Mouse (Mus musculus): Measurements from ENCODE around the gene Gcgr. TPM values are rescaled to one million over a fixed set of nuclear protein-coding genes. Genes with fewer than 3 reads are reported as not detected.
"Not testable (repeated sequence)": the region's sequence is repeated elsewhere in the genome, so short reads cannot be mapped to it uniquely, and the experiment has no call there.

Gcgr gene
- polyA plus RNA-seq, 1 experiment from 2014 or later, result 2.0 TPM

DNA sequence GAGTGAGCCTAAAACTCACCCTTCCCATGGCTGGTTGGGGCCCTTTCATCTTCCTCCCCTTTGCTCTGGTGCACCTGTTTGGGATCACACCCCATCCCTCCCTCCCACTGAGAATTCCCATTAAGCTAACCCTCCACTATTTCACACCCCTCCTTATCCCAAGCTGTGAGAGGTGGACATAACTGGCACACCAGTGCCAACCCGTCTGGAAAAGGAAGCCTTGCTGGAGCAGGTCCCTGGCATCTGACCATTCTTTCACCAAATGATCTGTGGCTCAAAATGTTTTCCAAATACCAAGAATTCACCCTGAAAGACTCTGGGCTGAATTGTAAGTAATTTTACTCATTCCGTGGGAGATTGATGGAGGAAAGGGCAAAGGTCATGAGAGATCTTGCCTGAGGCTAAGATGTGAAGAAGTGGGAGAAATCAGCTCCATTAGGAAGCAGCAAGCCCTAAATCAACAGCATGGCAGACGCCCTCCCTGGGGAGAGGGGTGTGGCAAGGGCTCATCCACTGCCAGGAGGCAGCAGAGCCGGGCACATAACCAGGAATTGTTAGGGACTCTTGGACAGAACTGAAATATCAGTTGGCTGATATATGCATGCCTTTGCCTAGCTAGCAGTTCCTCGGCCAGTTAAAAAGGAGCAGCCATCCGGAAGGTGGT lies 17.6 kb upstream of the Gcgr start:
- Histone ChIP-seq H3K27me3 (ENCODE audit: control insufficient read depth, insufficient read depth, low read length) (no peaks in the 10 kb centered on the region), H3K27ac (ENCODE audit: low read depth, low read length) (no peak overlapping the region), H3K4me3 (ENCODE audit: low read length) (no peak overlapping the region), H3K4me2 (replicated peaks; ENCODE audit: low read depth, low read length) (no peak overlapping the region), H3K4me1 (ENCODE audit: control insufficient read depth, insufficient read depth, low read length) (peaks cover 10% of the 10 kb centered on the region), H3K36me3 (ENCODE audit: control insufficient read depth, insufficient read depth, low read length) (no peaks in the 10 kb centered on the region), H3K9me3 (ENCODE audit: control insufficient read depth, low read length) (no peaks in the 10 kb centered on the region), H3K9ac (ENCODE audit: low read depth, low read length) (no peak overlapping the region)
- no peak for ATAC-seq (ENCODE audit: low FRiP score, low TSS enrichment)
- WGBS, result 23% methylated on average over 6 of the region's 6 CpGs

GRCm38 (mm10) chr11:120514262-120514661 lies 16.2 kb upstream of the Gcgr start:
- not testable (repeated sequence) for ATAC-seq (ENCODE audit: low FRiP score, low TSS enrichment); H3K9me3 ChIP-seq (ENCODE audit: control insufficient read depth, low read length)
- WGBS, result 85% methylated on average over 2 of the region's 2 CpGs

DNA sequence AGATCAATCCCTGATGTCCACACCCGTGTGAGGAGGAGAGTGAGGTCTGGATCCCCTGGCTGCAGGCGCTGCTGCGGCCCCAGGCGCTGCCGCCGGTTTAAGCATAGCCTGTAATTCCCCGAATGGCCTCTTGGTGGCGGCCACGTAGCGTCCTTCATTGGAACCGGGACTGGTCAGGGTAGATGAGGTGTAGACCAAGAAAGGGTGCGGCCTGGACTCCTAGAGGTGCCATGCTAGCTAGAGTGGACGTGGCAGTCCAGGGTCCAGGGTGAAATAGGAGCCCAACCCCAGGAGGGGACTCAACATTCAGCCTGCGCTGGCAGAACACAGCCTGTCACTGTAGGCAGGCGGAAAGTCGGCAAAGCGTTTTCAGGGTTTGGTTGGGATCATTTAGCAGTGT lies 14.9 kb upstream of the Gcgr start:
- peak; percentile 78 for ATAC-seq (ENCODE audit: low FRiP score, low TSS enrichment)
- 18% methylated on average over 17 of the region's 17 CpGs for WGBS
- Histone ChIP-seq H3K36me3 (ENCODE audit: control insufficient read depth, insufficient read depth, low read length) (no peaks in the 10 kb centered on the region), H3K27me3 (ENCODE audit: control insufficient read depth, insufficient read depth, low read length) (no peaks in the 10 kb centered on the region), H3K9me3 (ENCODE audit: control insufficient read depth, low read length) (no peaks in the 10 kb centered on the region), H3K27ac (ENCODE audit: low read depth, low read length) (no peak overlapping the region), H3K4me2 (replicated peaks; ENCODE audit: low read depth, low read length) (no peak overlapping the region), H3K4me3 (ENCODE audit: low read length) (no peak overlapping the region), H3K9ac (ENCODE audit: low read depth, low read length) (no peak overlapping the region), H3K4me1 (ENCODE audit: control insufficient read depth, insufficient read depth, low read length) (peaks cover 4% of the 10 kb centered on the region; the same call in 1 of the 2 replicates)

More at GRCm38 (mm10) chr11:120514262-120514661, 16.2 kb upstream of the Gcgr start:
- H3K4me2 ChIP-seq (replicated peaks; ENCODE audit: low read depth, low read length); H3K27ac ChIP-seq (ENCODE audit: low read depth, low read length); H3K9ac ChIP-seq (ENCODE audit: low read depth, low read length); H3K36me3 ChIP-seq (ENCODE audit: control insufficient read depth, insufficient read depth, low read length); H3K4me1 ChIP-seq (ENCODE audit: control insufficient read depth, insufficient read depth, low read length); H3K27me3 ChIP-seq (ENCODE audit: control insufficient read depth, insufficient read depth, low read length); H3K4me3 ChIP-seq (ENCODE audit: low read length): not testable (repeated sequence)

GRCm38 (mm10) chr11:120517147-120517546 lies 13.4 kb upstream of the Gcgr start:
- H3K4me3 ChIP-seq (ENCODE audit: low read length), result no peak overlapping the region
- no peak overlapping the region for H3K4me2 ChIP-seq (replicated peaks; ENCODE audit: low read depth, low read length)
- no peak for ATAC-seq (ENCODE audit: low FRiP score, low TSS enrichment)
- no peaks in the 10 kb centered on the region for H3K27me3 ChIP-seq (ENCODE audit: control insufficient read depth, insufficient read depth, low read length)
- H3K36me3 ChIP-seq (ENCODE audit: control insufficient read depth, insufficient read depth, low read length), result no peaks in the 10 kb centered on the region
- 85% methylated on average over 4 of the region's 4 CpGs for WGBS
- H3K4me1 ChIP-seq (ENCODE audit: control insufficient read depth, insufficient read depth, low read length), result no peaks in the 10 kb centered on the region
- no peak overlapping the region for H3K27ac ChIP-seq (ENCODE audit: low read depth, low read length)
- no peak overlapping the region for H3K9ac ChIP-seq (ENCODE audit: low read depth, low read length)
- H3K9me3 ChIP-seq (ENCODE audit: control insufficient read depth, low read length), result no peaks in the 10 kb centered on the region

DNA sequence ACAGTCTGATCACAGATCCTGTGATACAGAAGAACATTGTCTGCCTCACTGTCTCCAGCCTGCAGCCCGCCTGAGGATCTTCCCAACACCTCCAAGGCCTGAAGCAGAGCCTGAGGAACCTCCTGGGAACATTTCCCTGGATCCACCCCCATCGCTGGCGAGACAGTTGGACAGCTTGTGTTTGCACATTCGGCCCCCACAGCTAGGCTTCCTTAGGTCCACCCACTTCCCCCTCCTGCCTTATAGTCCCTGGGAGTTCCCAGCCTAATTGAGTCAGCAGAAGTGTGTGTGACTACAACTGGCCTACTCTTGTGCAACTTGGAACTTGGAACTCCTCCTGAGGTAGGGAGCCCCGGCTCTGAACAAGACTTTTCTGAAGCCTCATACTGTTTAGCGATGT lies 12.5 kb upstream of the Gcgr start:
- no peaks in the 10 kb centered on the region for H3K9me3 ChIP-seq (ENCODE audit: control insufficient read depth, low read length)
- WGBS, result 54% methylated on average over 6 of the region's 6 CpGs
- no peak overlapping the region for H3K9ac ChIP-seq (ENCODE audit: low read depth, low read length)
- no peak overlapping the region for H3K27ac ChIP-seq (ENCODE audit: low read depth, low read length)
- no peaks in the 10 kb centered on the region for H3K27me3 ChIP-seq (ENCODE audit: control insufficient read depth, insufficient read depth, low read length)
- H3K4me3 ChIP-seq (ENCODE audit: low read length), result no peak overlapping the region
- no peaks in the 10 kb centered on the region for H3K36me3 ChIP-seq (ENCODE audit: control insufficient read depth, insufficient read depth, low read length)
- H3K4me1 ChIP-seq (ENCODE audit: control insufficient read depth, insufficient read depth, low read length), result no peaks in the 10 kb centered on the region
- H3K4me2 ChIP-seq (replicated peaks; ENCODE audit: low read depth, low read length), result no peak overlapping the region
- no peak for ATAC-seq (ENCODE audit: low FRiP score, low TSS enrichment)

- no peak overlapping the region for H3K4me2 ChIP-seq (replicated peaks; ENCODE audit: low read depth, low read length)
- no peaks in the 10 kb centered on the region for H3K36me3 ChIP-seq (ENCODE audit: control insufficient read depth, insufficient read depth, low read length)
- WGBS, result 70% methylated on average over 6 of the region's 6 CpGs
- H3K27me3 ChIP-seq (ENCODE audit: control insufficient read depth, insufficient read depth, low read length), result no peaks in the 10 kb centered on the region
- H3K4me3 ChIP-seq (ENCODE audit: low read length), result no peak overlapping the region
- no peak overlapping the region for H3K27ac ChIP-seq (ENCODE audit: low read depth, low read length)
- no peak for ATAC-seq (ENCODE audit: low FRiP score, low TSS enrichment)
- H3K9ac ChIP-seq (ENCODE audit: low read depth, low read length), result no peak overlapping the region
- H3K9me3 ChIP-seq (ENCODE audit: control insufficient read depth, low read length), result no peaks in the 10 kb centered on the region
- H3K4me1 ChIP-seq (ENCODE audit: control insufficient read depth, insufficient read depth, low read length), result no peaks in the 10 kb centered on the region
These were observed 11.9 kb upstream of the Gcgr start for GRCm38 (mm10) chr11:120518558-120518957.

DNA sequence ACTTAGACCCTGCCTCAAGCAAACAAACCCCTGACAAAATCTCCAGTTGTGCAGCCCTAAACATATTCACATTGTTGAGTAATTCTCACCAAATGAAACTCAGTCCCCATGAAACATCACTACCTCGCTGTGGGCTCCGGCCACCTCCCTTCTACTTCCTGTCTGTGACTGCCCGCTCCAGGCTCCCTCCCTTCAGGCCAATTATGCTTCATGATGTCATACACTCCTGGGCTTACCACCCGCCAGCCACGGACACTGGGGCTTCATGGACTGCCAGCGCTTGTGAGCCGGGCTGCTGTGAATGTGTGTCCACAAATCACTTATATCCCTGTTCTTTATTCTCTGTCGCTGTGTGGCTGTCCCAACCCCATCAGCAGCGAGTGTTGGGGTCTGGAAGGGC lies 10.8 kb upstream of the Gcgr start:
- Histone ChIP-seq H3K36me3 (ENCODE audit: control insufficient read depth, insufficient read depth, low read length) (no peaks in the 10 kb centered on the region), H3K4me2 (replicated peaks; ENCODE audit: low read depth, low read length) (no peak overlapping the region; the same call in 1 of the 2 replicates), H3K4me1 (ENCODE audit: control insufficient read depth, insufficient read depth, low read length) (no peaks in the 10 kb centered on the region), H3K27me3 (ENCODE audit: control insufficient read depth, insufficient read depth, low read length) (no peaks in the 10 kb centered on the region), H3K9ac (ENCODE audit: low read depth, low read length) (no peak overlapping the region; the same call in 1 of the 2 replicates), H3K9me3 (ENCODE audit: control insufficient read depth, low read length) (no peaks in the 10 kb centered on the region), H3K27ac (ENCODE audit: low read depth, low read length) (no peak overlapping the region), H3K4me3 (ENCODE audit: low read length) (no peak overlapping the region)
- 34% methylated on average over 9 of the region's 9 CpGs for WGBS
- ATAC-seq (ENCODE audit: low FRiP score, low TSS enrichment), result peak; percentile 15; the same call in 1 of the 2 replicates

GRCm38 (mm10) chr11:120520498-120520897 lies 10.0 kb upstream of the Gcgr start:
- Histone ChIP-seq H3K9me3 (ENCODE audit: control insufficient read depth, low read length) (no peaks in the 10 kb centered on the region), H3K27ac (ENCODE audit: low read depth, low read length) (no peak overlapping the region), H3K9ac (ENCODE audit: low read depth, low read length) (no peak overlapping the region), H3K36me3 (ENCODE audit: control insufficient read depth, insufficient read depth, low read length) (no peaks in the 10 kb centered on the region), H3K4me3 (ENCODE audit: low read length) (no peak overlapping the region), H3K4me1 (ENCODE audit: control insufficient read depth, insufficient read depth, low read length) (no peaks in the 10 kb centered on the region), H3K4me2 (replicated peaks; ENCODE audit: low read depth, low read length) (no peak overlapping the region), H3K27me3 (ENCODE audit: control insufficient read depth, insufficient read depth, low read length) (no peaks in the 10 kb centered on the region)
- no peak for ATAC-seq (ENCODE audit: low FRiP score, low TSS enrichment)
- WGBS, result 72% methylated on average over 9 of the region's 9 CpGs

DNA sequence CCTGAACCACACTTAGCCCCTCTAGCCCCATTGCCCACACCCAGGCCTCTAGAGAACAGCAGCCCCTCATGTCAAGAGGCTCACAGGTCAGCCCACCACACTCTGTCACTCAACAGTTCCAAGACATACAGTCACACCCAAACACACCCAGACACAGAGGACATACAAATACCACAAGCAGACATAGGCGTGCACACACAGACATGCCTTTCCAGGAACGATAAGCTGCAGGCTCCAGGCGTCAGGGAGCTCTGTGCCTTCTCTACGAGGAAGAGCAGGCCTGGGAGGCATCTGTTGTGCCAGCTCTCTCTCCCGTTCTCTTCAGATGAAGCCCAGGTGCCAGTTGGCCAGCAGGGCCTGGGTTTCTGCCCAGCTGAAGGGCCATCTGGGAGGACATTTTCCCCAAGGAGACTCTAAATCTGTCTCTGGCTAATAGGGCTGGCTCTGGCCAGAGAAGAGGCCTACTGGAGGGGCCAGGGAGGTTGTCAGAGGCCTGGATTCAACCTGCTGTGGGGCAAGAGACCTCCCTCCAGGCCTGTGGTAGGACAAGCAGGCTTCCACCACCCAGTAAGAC lies 9.4 kb upstream of the Gcgr start:
- no peaks in the 10 kb centered on the region for H3K4me1 ChIP-seq (ENCODE audit: control insufficient read depth, insufficient read depth, low read length)
- no peak overlapping the region for H3K9ac ChIP-seq (ENCODE audit: low read depth, low read length)
- no peaks in the 10 kb centered on the region for H3K36me3 ChIP-seq (ENCODE audit: control insufficient read depth, insufficient read depth, low read length)
- H3K4me2 ChIP-seq (replicated peaks; ENCODE audit: low read depth, low read length), result no peak overlapping the region
- no peaks in the 10 kb centered on the region for H3K9me3 ChIP-seq (ENCODE audit: control insufficient read depth, low read length)
- no peak for ATAC-seq (ENCODE audit: low FRiP score, low TSS enrichment)
- no peak overlapping the region for H3K4me3 ChIP-seq (ENCODE audit: low read length)
- 78% methylated on average over 5 of the region's 5 CpGs for WGBS
- no peaks in the 10 kb centered on the region for H3K27me3 ChIP-seq (ENCODE audit: control insufficient read depth, insufficient read depth, low read length)
- H3K27ac ChIP-seq (ENCODE audit: low read depth, low read length), result no peak overlapping the region

Measured in kidney, embryonic 14.5 days (tissue).